Mouse (Mus musculus): ENCODE data around the gene 2510039O18Rik. TPM values are rescaled to one million over a fixed set of nuclear protein-coding genes. Genes with fewer than 3 reads are reported as not detected.

The 2510039O18Rik gene
- 10 to 100 TPM; 59.4 to 61.8 TPM for total RNA-seq (2023)

GRCm38 (mm10) chr4:147940576-147941044 lies at the start of gene 2510039O18Rik:
Gene 2510039O18Rik (plus strand): TSS chr4:147940895.

GRCm38 (mm10) chr4:147904313-147905089 lies 36.2 kb upstream of the 2510039O18Rik start, which contains the start of gene Mfn2:
Gene Mfn2 (minus strand): TSS chr4:147904704.

GRCm38 (mm10) chr4:147936331-147936954 lies 4.3 kb upstream of the 2510039O18Rik start, which contains the start of gene Plod1:
Gene Plod1 (minus strand): TSS chr4:147936767.

GRCm38 (mm10) chr4:147985205-147986132 lies 44.8 kb downstream of the 2510039O18Rik start, which contains the start of gene Nppb:
Gene Nppb (plus strand): TSS chr4:147985788.

Other genes with a start within 250 kb of the 2510039O18Rik start
- gene Zfp534, start 238.3 kb upstream of the 2510039O18Rik start, total RNA-seq (2023): not detected
- 10 to 100 TPM; 10.5 to 13.1 TPM for gene Zfp984, start 131.1 kb upstream of the 2510039O18Rik start, total RNA-seq (2023)
- 1 to 10 TPM; 3.5 TPM for gene Zfp933, start 92.5 kb upstream of the 2510039O18Rik start, total RNA-seq (2023)
- 10 to 100 TPM; 34.1 to 36.9 TPM for gene Miip, start 72.1 kb upstream of the 2510039O18Rik start, total RNA-seq (2023)
- 1 to 10 TPM; 6.4 to 7.3 TPM for gene Fv1, start 71.9 kb upstream of the 2510039O18Rik start, total RNA-seq (2023)
- gene Mfn2, start 36.2 kb upstream of the 2510039O18Rik start, total RNA-seq (2023): 10 to 100 TPM; 52.0 to 55.5 TPM
- gene Plod1, start 4.1 kb upstream of the 2510039O18Rik start, total RNA-seq (2023): 10 to 100 TPM; 20.2 to 20.7 TPM
- not detected for gene Nppb, start 44.9 kb downstream of the 2510039O18Rik start, total RNA-seq (2023)
- not detected for gene Nppa, start 59.8 kb downstream of the 2510039O18Rik start, total RNA-seq (2023)
- gene Clcn6, start 97.9 kb downstream of the 2510039O18Rik start, total RNA-seq (2023): 10 to 100 TPM in 1 of 2 experiments, 1 to 10 TPM in 1; 9.6 to 12.2 TPM
- gene Mthfr, start 98.2 kb downstream of the 2510039O18Rik start, total RNA-seq (2023): 10 to 100 TPM; 11.4 to 12.5 TPM
- 10 to 100 TPM; 59.8 to 67.7 TPM for gene Agtrap, start 147.1 kb downstream of the 2510039O18Rik start, total RNA-seq (2023)
- 10 to 100 TPM in 1 of 2 experiments, 1 to 10 TPM in 1; 9.2 to 12.4 TPM for gene Mad2l2, start 189.5 kb downstream of the 2510039O18Rik start, total RNA-seq (2023)
- not detected for gene Draxin, start 189.8 kb downstream of the 2510039O18Rik start, total RNA-seq (2023)
- 10 to 100 TPM; 14.8 to 19.8 TPM for gene Fbxo6, start 211.2 kb downstream of the 2510039O18Rik start, total RNA-seq (2023)
- 1 to 10 TPM; 1.1 to 1.3 TPM for gene Fbxo44, start 219.6 kb downstream of the 2510039O18Rik start, total RNA-seq (2023)
- not detected for gene Fbxo2, start 219.7 kb downstream of the 2510039O18Rik start, total RNA-seq (2023)

Data from neutrophil, adult 59 days (primary cell).